Mouse (Mus musculus) left cerebral cortex, adult 18-20 months (tissue): ENCODE data around the gene Ccnd3. TPM values are rescaled to one million over a fixed set of nuclear protein-coding genes. Genes with fewer than 3 reads are reported as not detected.
A peak's percentile ranks its signal among the peaks of the same experiment; 100 is the strongest.
"Not testable (repeated sequence)": the region's sequence is repeated elsewhere in the genome, so short reads cannot be mapped to it uniquely, and the experiment has no call there.

ENCODE experiments used
- DNase-seq, 2 experiments: peaks; one replicate each; pipeline ENCODE4 v3.0.0; 2021 to 2022; ENCODE audit warnings: low spot score in 2 of 2, mixed read lengths in 1 of 2
- total RNA-seq, 2 experiments: library from RNA; stranded (reverse); gene quantifications; 2 replicates each; pipeline ENCODE4 v1.2.3; 2021

Gene Ccnd3
- total RNA-seq, 2 experiments from 2014 or later = 33.6 to 40.7 TPM

GRCm38 (mm10) chr17:47593854-47594182 is 89.0 kb downstream of the Ccnd3 start:
- no peak for DNase-seq

DNA sequence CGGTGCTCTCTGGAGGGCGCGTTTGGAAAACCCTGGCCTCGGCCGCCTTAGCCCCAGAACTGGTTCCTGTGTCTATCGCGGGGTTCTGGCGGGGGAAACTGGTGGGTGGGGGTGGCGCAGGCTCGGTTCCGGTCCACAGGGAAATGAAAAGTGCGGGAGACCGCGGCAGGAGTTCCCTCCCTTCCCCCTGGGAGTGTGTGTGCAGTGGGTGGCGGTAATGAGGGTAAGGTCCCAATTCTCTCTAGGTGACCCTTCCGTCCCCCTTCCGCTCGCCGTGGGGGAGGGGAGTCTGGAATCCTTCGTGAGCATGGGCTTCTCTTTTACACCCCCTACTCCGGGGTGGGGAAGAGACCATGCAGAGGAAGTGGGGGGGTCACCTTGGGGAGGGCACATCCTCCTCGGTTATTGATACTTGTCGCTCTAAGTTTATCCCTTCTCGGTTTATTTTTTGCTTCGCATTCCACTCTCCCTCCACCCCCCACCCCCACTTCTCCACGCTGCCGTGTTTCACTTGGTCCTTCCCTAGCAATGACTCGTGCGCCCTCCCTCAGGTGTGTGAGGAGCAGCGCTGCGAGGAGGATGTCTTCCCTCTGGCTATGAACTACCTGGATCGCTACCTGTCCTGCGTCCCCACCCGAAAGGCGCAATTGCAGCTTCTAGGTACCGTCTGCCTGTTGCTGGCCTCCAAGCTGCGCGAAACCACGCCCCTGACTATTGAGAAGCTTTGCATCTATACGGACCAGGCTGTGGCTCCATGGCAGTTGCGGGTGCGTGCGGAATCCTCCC is 89.5 kb downstream of the Ccnd3 start:
- peak; percentile 28 to 39 for DNase-seq

DNA sequence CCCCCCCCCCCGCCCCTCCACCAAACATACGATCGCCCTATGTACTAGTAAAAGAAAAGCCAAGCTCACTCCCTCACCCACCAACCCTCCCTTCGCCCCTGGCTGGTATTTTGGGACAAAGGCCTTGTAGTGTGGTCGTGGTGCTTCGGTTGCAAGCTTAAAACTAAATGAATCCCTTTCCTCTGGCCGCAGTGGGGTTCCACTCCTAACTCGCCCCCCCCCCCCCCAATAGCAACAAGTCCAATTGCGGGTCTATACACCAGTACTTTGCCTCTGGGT is 90.1 kb downstream of the Ccnd3 start:
- DNase-seq = no peak

DNA sequence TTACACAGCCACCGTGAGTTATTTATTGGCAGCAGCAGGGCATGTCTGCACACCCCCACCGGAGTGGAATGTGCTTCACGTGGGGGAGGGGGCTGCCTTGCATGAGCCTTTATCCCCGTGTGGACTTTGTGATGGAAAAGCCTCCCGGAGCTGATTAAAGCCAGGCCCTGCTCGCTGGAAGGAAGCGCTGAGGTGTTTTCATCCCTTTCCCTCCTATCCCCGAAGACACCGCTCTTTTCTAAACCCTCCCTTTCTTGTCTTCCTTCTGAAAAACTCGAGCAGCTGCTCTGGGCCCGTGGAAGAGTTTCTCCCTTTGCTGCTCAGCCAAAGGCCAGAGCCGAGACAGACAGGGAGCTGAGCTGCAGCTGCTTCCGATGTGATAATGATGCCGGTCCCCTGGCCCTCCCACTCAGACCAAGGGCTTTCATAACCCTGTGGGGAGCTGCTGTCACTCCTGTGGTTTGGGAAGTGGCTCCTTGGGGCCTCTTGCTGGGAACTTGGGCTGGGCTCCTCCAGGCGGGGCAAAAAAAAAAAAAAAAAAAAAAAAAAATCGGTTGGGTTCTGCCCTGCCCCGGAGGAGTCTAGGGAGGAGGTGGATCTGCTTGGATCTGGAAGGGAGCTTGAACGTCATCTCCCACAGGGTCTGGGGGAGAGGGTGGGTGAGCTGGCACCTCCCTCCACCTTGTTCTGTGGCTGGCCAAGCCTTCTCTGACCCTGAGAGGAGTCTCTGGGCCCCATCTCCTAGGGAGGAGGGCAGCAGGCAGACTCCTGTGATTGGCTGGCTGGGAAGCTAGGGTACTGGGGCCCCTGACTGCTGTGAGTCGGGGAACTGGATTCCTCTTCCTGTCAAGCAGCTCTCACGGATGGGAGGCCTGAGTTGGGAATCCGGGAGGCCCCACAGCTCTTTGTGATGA is 90.7 kb downstream of the Ccnd3 start:
- no peak for DNase-seq

DNA sequence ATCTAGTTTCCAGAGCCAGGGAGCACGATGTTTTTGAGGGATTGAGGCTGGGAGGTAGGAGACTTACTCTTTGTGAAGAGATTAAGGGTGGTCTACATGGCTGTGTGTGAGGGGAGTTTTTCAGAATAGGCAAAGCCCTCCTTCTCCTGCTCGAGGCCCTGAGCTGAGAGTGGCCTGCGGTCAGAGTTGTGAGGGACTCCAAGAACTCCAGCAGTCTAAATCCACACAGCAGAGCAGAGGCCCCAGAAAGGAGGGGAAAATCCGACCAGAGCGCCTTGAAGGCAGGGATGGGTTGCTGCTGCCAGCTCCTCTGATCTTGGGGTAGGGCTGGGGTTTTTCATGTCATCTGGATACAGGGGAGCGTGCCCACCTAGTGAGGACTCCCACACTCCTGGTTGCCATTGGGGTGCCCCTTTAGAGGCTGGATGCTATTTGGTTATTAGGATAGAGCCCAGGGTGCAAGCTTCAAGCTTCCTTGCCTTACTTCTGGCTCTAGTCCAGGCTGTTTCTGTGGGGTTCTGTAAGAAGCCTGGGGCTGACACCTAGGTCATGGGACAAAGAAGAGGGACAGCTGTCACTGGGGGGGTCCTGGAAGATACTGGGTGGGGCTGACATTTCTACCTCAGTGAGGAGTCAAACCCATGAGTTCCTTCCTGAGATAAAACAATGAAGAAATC is 91.4 kb downstream of the Ccnd3 start:
- no peak for DNase-seq

DNA sequence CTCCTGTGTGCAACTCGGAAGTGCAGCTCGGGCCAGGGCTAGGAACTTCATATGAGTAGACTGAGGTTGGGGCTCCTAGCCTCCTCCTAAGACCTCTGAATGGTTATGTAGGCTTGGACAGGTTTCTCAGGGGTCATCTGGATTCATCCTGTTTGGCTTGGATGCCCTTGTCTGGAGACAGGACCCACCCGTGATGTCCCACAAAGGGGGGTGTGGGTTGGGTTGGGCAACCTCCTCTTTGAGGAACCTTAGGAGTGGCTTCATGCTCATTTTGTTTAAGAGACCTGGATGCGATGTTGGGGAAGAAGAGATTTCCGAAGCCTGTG is 92.0 kb downstream of the Ccnd3 start:
- no peak for DNase-seq

DNA sequence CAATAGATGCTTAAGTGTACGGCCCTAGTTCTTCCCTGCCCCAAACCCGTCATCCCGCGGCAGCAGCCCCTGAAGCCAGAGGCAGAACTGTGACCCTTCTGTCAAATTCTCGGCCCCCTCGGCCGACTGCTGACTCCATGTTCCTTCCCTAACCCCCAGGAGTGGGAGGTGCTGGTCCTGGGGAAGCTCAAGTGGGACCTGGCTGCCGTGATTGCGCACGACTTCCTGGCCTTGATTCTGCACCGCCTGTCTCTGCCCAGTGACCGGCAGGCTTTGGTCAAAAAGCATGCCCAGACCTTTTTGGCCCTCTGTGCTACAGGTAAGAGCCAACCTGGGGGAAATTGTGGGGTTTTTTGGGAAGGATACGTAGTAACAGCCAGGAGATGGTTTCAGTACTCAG is 92.4 kb downstream of the Ccnd3 start:
- no peak for DNase-seq

DNA sequence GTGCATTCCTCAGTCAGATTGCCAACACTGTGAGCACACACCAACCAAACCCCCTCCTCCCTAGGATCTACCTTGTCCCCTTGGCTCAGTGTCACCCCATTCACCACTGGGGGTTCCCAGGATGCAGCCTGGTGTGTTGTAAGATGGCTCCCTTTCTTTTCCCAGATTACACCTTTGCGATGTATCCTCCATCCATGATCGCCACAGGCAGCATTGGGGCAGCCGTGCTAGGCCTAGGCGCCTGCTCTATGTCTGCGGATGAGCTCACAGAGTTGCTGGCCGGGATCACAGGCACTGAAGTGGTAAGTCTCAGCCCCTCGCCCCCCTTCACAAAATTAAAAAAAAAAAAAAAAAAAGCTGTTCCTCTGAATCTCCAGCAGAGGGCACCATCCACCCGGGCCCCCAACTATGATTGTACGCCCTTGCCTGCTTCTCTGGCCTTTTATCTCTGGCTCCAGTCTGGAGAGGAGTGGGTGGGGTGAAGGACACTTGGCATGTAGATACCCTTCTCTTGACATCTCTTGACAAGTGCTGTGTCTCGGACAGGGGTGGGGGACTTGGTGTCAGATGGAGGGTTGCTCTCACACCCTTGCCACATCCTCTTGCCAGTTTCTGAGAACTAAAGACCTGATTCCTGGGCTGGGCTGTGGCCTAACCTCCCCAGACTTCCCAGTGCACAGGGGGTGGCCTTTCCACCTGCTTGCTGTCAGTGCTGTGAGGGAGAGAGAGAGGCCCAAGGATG is 93.2 kb downstream of the Ccnd3 start:
- no peak for DNase-seq

DNA sequence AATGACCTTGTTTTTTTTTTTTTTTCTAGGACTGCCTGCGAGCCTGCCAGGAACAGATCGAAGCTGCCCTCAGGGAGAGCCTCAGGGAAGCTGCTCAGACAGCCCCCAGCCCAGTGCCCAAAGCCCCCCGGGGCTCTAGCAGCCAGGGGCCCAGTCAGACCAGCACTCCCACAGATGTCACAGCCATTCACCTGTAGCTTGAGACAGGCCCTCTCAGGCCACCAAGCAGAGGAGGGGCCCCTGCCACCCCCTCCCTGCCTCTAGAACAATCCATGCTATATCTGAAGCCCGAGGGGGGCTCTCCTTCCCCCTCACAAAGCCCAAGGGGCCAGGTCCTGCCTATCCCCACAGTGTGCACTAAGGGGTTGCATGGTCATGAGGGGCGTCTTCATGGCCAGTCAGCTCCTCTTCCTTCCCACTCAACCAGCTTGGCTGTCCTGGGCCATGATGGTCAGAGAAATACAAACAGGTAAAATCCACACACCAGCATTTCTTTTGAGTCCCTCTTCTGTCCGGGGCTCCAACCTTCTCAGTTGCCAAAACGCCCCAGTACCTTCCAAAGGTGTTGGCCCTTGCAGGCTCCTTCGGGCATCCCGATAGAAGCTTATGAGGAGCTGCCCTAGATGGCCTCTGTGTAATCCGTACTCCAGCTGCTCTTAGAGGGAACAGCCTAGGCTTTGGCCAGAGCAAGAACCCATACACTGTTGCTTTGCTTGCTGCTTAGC is 93.9 kb downstream of the Ccnd3 start:
- not testable (repeated sequence) for DNase-seq

- no peak for DNase-seq
Measured at GRCm38 (mm10) chr17:47599511-47600297, 94.9 kb downstream of the Ccnd3 start.

DNA sequence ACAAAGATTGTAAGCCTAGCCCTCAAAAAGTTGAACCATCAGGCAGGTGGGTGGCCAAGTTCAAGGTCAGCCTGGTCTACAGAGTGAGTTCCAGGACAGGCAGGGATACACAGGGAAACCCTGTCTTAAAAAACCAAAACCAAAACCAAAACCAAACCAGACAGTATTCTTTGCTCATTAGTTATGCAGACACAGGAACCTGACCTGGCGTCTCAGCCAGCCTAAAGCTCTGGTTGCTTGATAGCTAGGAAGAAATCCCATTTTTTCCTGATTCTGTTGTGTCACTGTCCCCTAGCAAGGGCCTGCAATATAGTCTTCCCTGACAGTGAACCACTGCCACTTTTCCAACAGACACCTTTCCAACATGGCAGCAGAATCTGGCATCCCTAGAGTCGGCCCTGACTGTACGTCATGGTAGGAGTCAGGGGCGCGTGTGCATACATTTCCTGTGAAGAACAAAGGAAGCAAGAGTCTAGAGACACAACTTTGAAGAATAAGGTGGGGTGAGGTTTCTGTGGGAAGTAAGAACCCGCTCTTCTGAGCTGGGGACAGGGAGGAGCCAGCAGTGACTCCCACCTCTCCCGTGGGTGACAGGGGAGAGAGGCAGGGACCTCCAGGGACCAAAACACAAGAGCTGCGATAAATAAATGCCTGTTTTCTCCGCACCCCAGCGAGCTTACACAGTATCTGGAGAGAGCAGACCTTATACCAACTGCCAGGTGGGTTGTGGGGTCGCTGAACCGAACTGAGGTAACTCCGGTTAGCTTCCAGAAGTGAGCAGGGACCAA is 95.9 kb downstream of the Ccnd3 start:
- DNase-seq = no peak

DNA sequence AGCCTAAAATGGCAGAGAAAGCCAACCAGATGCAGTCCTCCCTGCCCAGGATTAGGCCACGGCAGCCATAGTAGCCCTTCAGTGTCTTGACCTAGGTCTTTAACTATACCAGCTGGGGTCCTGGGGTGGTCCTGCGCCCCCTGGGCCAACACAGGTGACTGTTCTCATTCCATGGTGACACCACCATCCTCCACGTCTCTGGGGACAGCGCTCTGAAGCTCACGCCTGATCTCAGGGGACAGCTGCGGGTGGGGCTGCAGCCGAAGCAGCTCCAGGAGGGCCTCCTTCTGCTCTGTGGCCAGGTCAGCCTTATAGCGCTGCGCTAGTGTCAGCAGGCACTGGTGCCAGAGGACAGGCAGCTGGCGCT is 96.5 kb downstream of the Ccnd3 start:
- no peak for DNase-seq

- no peak for DNase-seq
Measured at GRCm38 (mm10) chr17:47602289-47602688, 97.4 kb downstream of the Ccnd3 start.

- DNase-seq = no peak
Measured at GRCm38 (mm10) chr17:47606220-47606619, 101.4 kb downstream of the Ccnd3 start.

DNA sequence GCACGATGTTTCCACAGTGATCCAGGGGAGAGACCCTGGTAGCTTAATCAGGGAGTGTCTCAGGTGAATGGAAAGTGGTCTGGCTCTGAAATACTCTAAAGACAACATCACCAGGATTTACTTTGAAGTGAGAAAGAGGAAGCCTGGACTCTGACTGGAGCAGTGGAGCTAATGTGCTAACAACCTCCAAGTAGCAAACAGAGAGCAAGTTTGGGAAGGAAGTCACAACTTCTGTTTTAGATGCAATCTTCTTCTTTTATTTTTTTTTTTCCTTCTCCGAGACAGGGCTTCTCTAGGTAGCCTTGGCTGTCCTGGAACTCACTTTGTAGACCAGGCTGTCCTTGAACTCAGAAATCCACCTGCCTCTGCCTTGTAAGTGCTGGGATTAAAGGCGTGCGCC is 104.3 kb downstream of the Ccnd3 start:
- no peak for DNase-seq

DNA sequence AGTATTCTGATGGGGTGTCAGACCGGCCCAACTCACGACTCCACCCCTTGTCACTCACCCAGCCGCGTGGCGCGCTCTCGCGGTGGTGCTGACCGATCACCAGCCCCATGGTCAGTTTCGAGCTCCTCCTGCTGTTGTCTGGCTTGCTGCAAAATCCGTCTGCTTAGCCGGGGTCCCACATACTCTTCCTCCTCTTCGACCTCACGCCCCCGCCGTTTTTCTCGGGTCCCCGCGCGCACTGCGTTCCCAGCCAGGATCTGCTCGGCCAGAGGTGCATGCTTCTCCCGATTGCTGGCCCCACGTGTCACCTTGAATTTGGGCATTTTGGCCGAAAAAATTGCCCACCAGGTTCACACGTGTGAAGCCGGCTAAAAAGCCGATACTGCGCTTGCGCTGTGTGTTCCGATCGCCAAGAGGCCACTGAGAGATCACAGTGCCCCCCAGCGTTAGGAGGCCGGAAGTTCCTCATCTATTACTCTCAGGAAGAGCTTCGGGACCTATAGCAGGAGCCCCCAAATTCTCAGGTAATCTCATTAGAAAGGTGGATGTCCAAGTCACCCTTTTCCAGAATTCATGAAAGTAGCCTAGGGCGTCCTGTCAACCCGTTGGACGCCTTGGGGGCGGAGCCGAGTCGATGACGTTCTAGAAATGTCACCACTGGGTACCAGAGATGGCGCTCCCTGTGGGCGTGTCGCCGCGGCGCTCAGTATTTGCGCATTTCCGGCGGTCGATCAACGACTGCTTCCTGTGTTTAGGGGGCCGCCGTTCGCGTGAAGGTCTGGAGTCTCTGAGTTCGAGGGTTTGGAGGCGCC is 106.2 kb downstream of the Ccnd3 start, which contains the start of the genes Bysl, Med20 and Gm20517:
Gene Bysl, minus strand, starts transcription at position 644 of the 812 bp plus-strand sequence.
Gene Med20, plus strand, starts transcription at position 734 of the 812 bp plus-strand sequence.
Gene Gm20517, plus strand, starts transcription at position 741 of the 812 bp plus-strand sequence.
- peak; percentile 98 to 99 for DNase-seq

DNA sequence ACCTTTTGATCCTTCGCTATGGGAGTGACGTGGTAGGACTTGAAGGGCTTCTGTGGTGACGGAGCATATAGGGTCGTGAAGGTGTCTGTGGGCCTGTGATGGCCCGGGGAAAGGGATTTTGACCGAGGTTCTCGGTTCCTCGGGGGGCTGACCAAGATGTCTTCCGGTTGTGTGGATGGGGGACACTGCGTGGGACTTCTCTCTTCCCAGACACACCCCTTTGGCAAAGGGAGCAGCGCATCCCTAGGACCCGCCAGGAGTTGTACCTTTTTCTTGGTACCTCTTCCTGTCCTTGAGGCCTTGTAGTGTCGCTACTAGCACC is 106.8 kb downstream of the Ccnd3 start:
- DNase-seq = no peak

GRCm38 (mm10) chr17:47614018-47614417 is 109.2 kb downstream of the Ccnd3 start:
- no peak for DNase-seq
